Mouse (Mus musculus): ENCODE data around the gene Fer1l5. TPM values are rescaled to one million over a fixed set of nuclear protein-coding genes. Genes with fewer than 3 reads are reported as not detected.

Fer1l5 gene
- polyA plus RNA-seq, 2 experiments = 0.02 to 0.13 TPM

DNA sequence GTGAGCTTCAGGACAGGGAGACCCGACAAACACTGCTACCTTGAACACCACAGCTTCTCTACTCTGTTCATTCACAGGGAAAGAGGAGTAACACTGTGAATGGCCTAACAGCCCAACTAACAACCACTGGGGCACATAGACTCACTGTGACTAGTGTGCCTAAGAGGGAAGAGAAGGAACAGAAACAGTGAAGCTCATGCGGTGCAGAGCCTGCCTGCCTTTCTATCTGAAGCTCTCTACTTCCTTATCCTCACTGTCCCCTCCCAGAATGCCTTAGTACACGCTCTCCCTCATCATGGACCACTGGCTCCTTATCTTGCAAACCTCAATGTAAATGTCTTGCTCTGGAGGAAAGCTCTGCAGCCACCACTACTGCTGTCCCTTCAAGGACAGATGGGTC is 65.1 kb downstream of the Fer1l5 start:
- no peaks in the 10 kb centered on the region for H3K9me3 ChIP-seq (ENCODE audit: control insufficient read depth, low read length)
- 65% methylated on average over 3 of the region's 3 CpGs for WGBS (ENCODE audit: insufficient replicate concordance)
- no peak overlapping the region for H3K4me3 ChIP-seq (ENCODE audit: insufficient read depth in 1 of 2, low read depth in 2 of 2, low read length in 2 of 2)
- no peak for ATAC-seq (ENCODE audit: insufficient read depth)
- DNase-seq (ENCODE audit: low read depth in 3 of 3, low spot score in 3 of 3) = no peak
- no peaks in the 10 kb centered on the region for H3K27me3 ChIP-seq (ENCODE audit: control insufficient read depth, insufficient read depth, low read length)
- no peak overlapping the region for H3K4me2 ChIP-seq (ENCODE audit: low read depth)
- TF ChIP-seq CTCF (IDR thresholded peaks at IDR 0.05; ENCODE audit: low read depth) (no peak), EP300 (IDR thresholded peaks at IDR 0.05; ENCODE audit: low read depth) (no peak)
- peaks cover 6% of the 10 kb centered on the region; the same call in 1 of the 2 replicates for H3K36me3 ChIP-seq (replicated peaks; ENCODE audit: control insufficient read depth, insufficient read depth, low read depth)
- H3K27ac ChIP-seq = no peak overlapping the region
- H3K9ac ChIP-seq (replicated peaks) = no peak overlapping the region
- no peaks in the 10 kb centered on the region for H3K4me1 ChIP-seq (replicated peaks; ENCODE audit: control insufficient read depth in 2 of 2, insufficient read depth in 2 of 2, low read length in 1 of 2)

DNA sequence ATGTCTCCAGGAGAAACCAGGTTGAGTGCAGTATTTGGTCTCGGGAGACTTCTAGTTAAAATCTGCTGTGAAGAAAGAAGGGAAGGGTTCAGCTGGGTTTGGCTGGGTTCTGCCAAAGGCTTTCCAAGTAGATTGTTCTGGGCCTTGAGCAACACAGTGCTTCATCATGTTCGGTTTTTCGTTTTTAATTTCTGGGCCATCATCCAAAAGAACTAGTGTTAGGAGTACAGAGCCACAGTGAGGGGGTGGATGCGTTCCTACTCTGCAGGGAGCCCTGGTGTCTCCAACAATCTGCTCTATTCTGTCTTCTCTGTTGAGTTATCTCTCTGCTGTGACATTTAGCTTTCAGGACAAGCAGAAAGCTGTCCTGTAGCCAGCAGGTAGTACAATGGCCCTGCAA is 69.0 kb downstream of the Fer1l5 start:
- 86% methylated on average over 4 of the region's 4 CpGs for WGBS (ENCODE audit: insufficient replicate concordance)
- no peak for TF ChIP-seq CTCF (IDR thresholded peaks at IDR 0.05; ENCODE audit: low read depth)
- no peak for TF ChIP-seq EP300 (IDR thresholded peaks at IDR 0.05; ENCODE audit: low read depth)
- no peak for DNase-seq (ENCODE audit: low read depth in 3 of 3, low spot score in 3 of 3)
- Histone ChIP-seq H3K27me3 (ENCODE audit: control insufficient read depth, insufficient read depth, low read length) (no peaks in the 10 kb centered on the region), H3K4me3 (ENCODE audit: insufficient read depth in 1 of 2, low read depth in 2 of 2, low read length in 2 of 2) (no peak overlapping the region), H3K4me1 (replicated peaks; ENCODE audit: control insufficient read depth in 2 of 2, insufficient read depth in 2 of 2, low read length in 1 of 2) (peaks cover 4 to 7% of the 10 kb centered on the region in 2 experiments; a peak in 3 of 4 replicates), H3K4me2 (ENCODE audit: low read depth) (no peak overlapping the region), H3K9ac (replicated peaks) (no peak overlapping the region), H3K9me3 (ENCODE audit: control insufficient read depth, low read length) (no peaks in the 10 kb centered on the region), H3K36me3 (replicated peaks; ENCODE audit: control insufficient read depth, insufficient read depth, low read depth) (peaks cover 6% of the 10 kb centered on the region; the same call in 1 of the 2 replicates), H3K27ac (no peak overlapping the region)
- no peak for ATAC-seq (ENCODE audit: insufficient read depth)

DNA sequence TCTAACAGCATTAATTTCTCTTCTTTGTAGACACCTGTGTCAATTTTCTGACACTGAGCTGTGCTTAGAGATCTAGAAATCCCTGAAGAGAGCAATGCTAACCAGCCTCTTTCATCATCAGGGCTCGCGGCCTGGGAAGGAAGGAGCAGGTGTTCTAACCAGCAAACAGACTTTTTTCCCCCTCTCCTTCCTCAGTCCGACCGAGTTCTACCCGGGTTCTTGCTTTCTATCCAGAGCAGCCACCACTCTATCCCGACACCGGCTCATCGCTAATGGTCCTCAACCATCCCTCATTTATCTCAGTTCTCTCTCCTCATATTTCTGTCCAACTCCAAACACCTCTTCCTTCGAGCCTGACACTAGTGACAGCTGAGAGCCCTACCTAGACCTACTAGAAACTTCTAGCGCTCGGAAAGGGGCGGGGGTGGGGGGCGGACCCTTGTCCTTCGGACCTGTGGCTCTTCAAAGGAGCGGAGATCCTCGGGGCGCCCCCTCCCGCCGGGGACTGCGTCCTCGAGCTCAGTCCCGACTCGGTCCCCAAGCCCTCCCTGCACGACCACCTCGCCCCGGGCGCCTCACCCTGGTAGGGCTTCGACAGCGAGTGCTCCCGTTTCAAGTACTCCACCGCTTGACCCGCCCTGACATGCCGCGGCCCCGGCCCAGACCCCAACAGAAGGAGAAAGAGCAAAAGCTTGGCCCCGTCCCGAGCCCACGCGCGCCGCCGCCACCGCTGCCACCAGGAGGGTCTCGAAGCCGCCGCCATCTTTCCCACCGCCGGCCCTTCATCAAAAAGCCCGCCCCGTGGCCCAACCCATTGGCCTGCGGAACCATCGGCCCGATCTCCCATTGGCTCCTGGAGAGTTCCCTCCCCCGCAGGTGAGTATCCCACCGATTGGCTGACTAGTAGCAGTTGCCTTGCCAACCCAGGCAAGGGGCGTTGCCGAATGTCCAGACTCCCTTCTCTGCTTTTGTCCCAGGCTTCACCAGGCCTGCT is 72.7 kb downstream of the Fer1l5 start, which contains the start of gene Lman2l:
TSS of gene Lman2l (minus strand) at position 801 of the 994 bp plus-strand sequence.
- TF ChIP-seq CTCF (IDR thresholded peaks at IDR 0.05; ENCODE audit: low read depth) = no peak; the same call in 1 of the 2 replicates
- no peak for TF ChIP-seq EP300 (IDR thresholded peaks at IDR 0.05; ENCODE audit: low read depth)
- WGBS (ENCODE audit: insufficient replicate concordance) = under 1% methylated on average over 56 of the region's 57 CpGs
- peaks cover 4 to 7% of the 10 kb centered on the region in 2 experiments; a peak in 3 of 4 replicates for H3K4me1 ChIP-seq (replicated peaks; ENCODE audit: control insufficient read depth in 2 of 2, insufficient read depth in 2 of 2, low read length in 1 of 2)
- DNase-seq (ENCODE audit: low read depth in 3 of 3, low spot score in 3 of 3) (peak; percentile 88 to 93 (median 89)), ATAC-seq (ENCODE audit: insufficient read depth) (peak; percentile 100)
- H3K9ac ChIP-seq (replicated peaks) = peak within 1 kb of the TSS; percentile 68
- H3K4me3 ChIP-seq (ENCODE audit: insufficient read depth in 1 of 2, low read depth in 2 of 2, low read length in 2 of 2) = peak within 1 kb of the TSS; percentile 66 to 90
- H3K9me3 ChIP-seq (ENCODE audit: control insufficient read depth, low read length) = no peaks in the 10 kb centered on the region
- H3K4me2 ChIP-seq (ENCODE audit: low read depth) = peak within 1 kb of the TSS; percentile 89
- no peaks in the 10 kb centered on the region for H3K36me3 ChIP-seq (replicated peaks; ENCODE audit: control insufficient read depth, insufficient read depth, low read depth)
- no peaks in the 10 kb centered on the region for H3K27me3 ChIP-seq (ENCODE audit: control insufficient read depth, insufficient read depth, low read length)
- no peak within 1 kb of the TSS for H3K27ac ChIP-seq

DNA sequence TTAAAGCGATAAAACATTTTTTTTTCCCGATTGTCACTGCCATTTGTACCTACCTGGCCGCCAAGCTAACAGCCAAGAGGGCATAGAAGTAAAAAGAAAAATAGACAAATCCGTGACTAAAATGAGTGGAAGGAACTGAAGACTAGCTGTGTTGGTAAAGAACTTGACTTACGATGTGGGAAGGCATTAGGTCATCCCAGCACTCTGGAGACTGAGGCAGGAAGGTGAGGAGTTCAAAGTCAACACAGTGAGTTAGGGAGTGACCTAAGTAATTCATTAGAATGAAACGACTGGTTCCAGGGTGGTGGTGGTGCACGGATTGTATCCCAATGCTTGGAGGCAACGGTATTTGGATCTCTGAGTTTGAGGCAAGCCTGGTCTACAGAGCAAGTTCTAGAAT is 73.4 kb downstream of the Fer1l5 start:
- peak overlapping the region in 1 of 2 experiments; percentile 28; a peak in 2 of 4 replicates for H3K4me3 ChIP-seq (ENCODE audit: insufficient read depth in 1 of 2, low read depth in 2 of 2, low read length in 2 of 2)
- no peak overlapping the region for H3K27ac ChIP-seq
- WGBS (ENCODE audit: insufficient replicate concordance) = 40% methylated on average over 8 of the region's 8 CpGs
- H3K9ac ChIP-seq (replicated peaks) = no peak overlapping the region
- peak overlapping the region; percentile 37 for H3K4me2 ChIP-seq (ENCODE audit: low read depth)
- no peaks in the 10 kb centered on the region for H3K9me3 ChIP-seq (ENCODE audit: control insufficient read depth, low read length)
- DNase-seq (ENCODE audit: low read depth in 3 of 3, low spot score in 3 of 3) (no peak), ATAC-seq (ENCODE audit: insufficient read depth) (no peak)
- no peaks in the 10 kb centered on the region for H3K36me3 ChIP-seq (replicated peaks; ENCODE audit: control insufficient read depth, insufficient read depth, low read depth)
- H3K27me3 ChIP-seq (ENCODE audit: control insufficient read depth, insufficient read depth, low read length) = no peaks in the 10 kb centered on the region
- TF ChIP-seq CTCF (IDR thresholded peaks at IDR 0.05; ENCODE audit: low read depth) (no peak), EP300 (IDR thresholded peaks at IDR 0.05; ENCODE audit: low read depth) (no peak)
- peaks cover 4 to 7% of the 10 kb centered on the region in 2 experiments; a peak in 3 of 4 replicates for H3K4me1 ChIP-seq (replicated peaks; ENCODE audit: control insufficient read depth in 2 of 2, insufficient read depth in 2 of 2, low read length in 1 of 2)

Measured in liver, embryonic 14.5 days (tissue).